Mouse (Mus musculus) liver, embryonic 14.5 days (tissue): ENCODE data around the gene Hrct1.

Source experiments
- CTCF ChIP-seq: IDR thresholded peaks from 2 replicates; pipeline ENCODE4 v1.5.1; 2016; ENCODE audit warnings: antibody characterized with exemption, low read depth, control low read depth
- EP300 ChIP-seq: IDR thresholded peaks from 2 replicates; pipeline ENCODE4 v1.6.1; 2016; ENCODE audit warnings: antibody characterized with exemption, low read depth

DNA sequence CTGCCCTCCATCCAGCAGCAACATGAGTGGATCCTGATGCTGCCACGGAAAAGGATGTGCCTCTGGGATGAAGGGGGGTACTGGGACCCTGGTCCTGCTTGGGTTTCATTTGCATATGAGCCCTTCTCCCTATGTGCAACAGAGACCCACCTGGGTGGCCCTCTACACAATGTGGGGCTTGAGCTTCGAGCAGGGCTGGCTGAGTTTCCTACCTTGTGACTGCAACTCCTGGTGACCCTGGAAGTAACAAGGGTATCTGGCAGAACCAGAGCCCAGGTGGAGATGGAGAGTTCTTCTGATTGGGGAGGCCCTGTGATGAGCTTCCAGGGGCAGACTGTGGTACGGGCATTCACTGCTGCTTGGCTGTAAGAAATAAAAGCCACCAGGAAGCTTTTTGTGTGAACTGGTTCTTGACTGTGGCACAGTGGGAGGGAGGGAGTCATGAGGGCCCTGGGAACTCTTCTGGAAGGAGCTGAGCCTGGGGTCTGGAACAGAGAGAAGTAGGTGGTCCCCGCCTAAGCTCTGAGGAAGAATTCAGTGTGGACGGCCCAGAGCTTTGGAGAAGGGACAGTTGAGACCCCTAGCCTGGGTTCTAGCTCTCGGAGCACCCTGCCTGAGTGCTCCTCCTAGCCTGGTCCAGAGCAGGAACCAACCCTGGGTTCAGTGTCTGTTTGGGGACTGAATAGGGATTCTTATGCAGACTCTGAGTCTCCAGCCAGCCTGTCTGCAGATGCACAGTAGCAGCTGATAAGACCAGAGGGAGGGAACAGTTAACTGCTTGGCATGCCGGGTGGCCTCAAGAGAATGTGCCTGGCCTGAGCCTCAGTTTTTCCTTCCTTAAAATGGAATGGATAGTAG lies 959 bp downstream of the Hrct1 start:
- TF ChIP-seq CTCF (no peak), EP300 (no peak)
